Mouse (Mus musculus): ENCODE measurements at regions not wholly inside any gene's neighbourhood (a gene's known extent, or its start where the extent isn't known, plus 50 kb on each side); places are given as distances from the start of the nearest gene placed in this dataset.

GRCm38 (mm10) chr6:101078294-101078693 is 244.9 kb downstream of the Ppp4r2 start:
- Histone ChIP-seq H3K9ac (replicated peaks) (no peak overlapping the region), H3K36me3 (replicated peaks; ENCODE audit: insufficient read depth, low read length) (no peaks in the 10 kb centered on the region), H3K4me3 (ENCODE audit: low read depth, low read length) (no peak overlapping the region), H3K4me1 (ENCODE audit: insufficient read depth) (no peaks in the 10 kb centered on the region), H3K27ac (ENCODE audit: low read depth) (no peak overlapping the region), H3K27me3 (ENCODE audit: insufficient read depth, low read length) (no peaks in the 10 kb centered on the region), H3K4me2 (ENCODE audit: low read depth, low read length) (no peak overlapping the region), H3K9me3 (ENCODE audit: low read length) (no peaks in the 10 kb centered on the region)
- WGBS (ENCODE audit: insufficient replicate concordance) = 81% methylated on average over 5 of the region's 5 CpGs
- DNase-seq (no peak), ATAC-seq (no peak)
- TF ChIP-seq EP300 (IDR thresholded peaks at IDR 0.05; ENCODE audit: low read depth) = no peak
- TF ChIP-seq CTCF (IDR thresholded peaks at IDR 0.05; ENCODE audit: low read depth) = no peak

DNA sequence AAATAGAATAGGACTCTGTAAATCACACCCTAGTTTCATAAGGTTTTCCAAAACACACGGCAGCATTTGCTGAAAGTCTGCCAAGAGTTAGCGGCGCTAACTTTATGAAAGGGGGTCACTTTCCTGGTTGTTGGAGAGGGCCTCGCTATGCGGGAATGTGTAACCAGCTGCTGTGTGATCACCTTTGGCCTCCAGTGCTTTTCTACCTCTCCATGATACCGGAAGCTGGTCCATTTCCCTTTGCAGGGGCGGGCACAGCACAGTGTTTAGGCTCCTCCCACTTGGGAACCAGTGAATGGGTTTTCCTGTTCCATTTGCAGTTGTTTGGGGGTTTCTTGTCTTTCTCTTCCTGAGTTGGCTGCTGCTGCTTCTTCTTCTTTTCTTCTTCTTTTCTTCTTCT is 250.3 kb downstream of the Ppp4r2 start:
- no peak overlapping the region for H3K27ac ChIP-seq (ENCODE audit: low read depth)
- WGBS (ENCODE audit: insufficient replicate concordance) = 55% methylated on average over 7 of the region's 7 CpGs
- H3K9me3 ChIP-seq (ENCODE audit: low read length) = no peaks in the 10 kb centered on the region
- H3K4me2 ChIP-seq (ENCODE audit: low read depth, low read length) = no peak overlapping the region
- H3K4me1 ChIP-seq (ENCODE audit: insufficient read depth) = no peaks in the 10 kb centered on the region
- ATAC-seq = no peak
- no peaks in the 10 kb centered on the region for H3K27me3 ChIP-seq (ENCODE audit: insufficient read depth, low read length)
- H3K4me3 ChIP-seq (ENCODE audit: low read depth, low read length) = no peak overlapping the region
- no peak for TF ChIP-seq EP300 (IDR thresholded peaks at IDR 0.05; ENCODE audit: low read depth)
- TF ChIP-seq CTCF (IDR thresholded peaks at IDR 0.05; ENCODE audit: low read depth) = no peak
- H3K9ac ChIP-seq (replicated peaks) = no peak overlapping the region
- no peak for DNase-seq
- H3K36me3 ChIP-seq (replicated peaks; ENCODE audit: insufficient read depth, low read length) = no peaks in the 10 kb centered on the region

GRCm38 (mm10) chr6:101092179-101092578 is 258.8 kb downstream of the Ppp4r2 start:
- H3K9me3 ChIP-seq (ENCODE audit: low read length) = no peaks in the 10 kb centered on the region
- no peak overlapping the region for H3K4me3 ChIP-seq (ENCODE audit: low read depth, low read length)
- ATAC-seq (no peak), DNase-seq (no peak)
- H3K27me3 ChIP-seq (ENCODE audit: insufficient read depth, low read length) = no peaks in the 10 kb centered on the region
- no peak overlapping the region for H3K4me2 ChIP-seq (ENCODE audit: low read depth, low read length)
- TF ChIP-seq EP300 (IDR thresholded peaks at IDR 0.05; ENCODE audit: low read depth) = no peak
- TF ChIP-seq CTCF (IDR thresholded peaks at IDR 0.05; ENCODE audit: low read depth) = no peak
- no peaks in the 10 kb centered on the region for H3K36me3 ChIP-seq (replicated peaks; ENCODE audit: insufficient read depth, low read length)
- 36% methylated on average over 10 of the region's 10 CpGs for WGBS (ENCODE audit: insufficient replicate concordance)
- H3K9ac ChIP-seq (replicated peaks) = no peak overlapping the region
- H3K4me1 ChIP-seq (ENCODE audit: insufficient read depth) = no peaks in the 10 kb centered on the region
- H3K27ac ChIP-seq (ENCODE audit: low read depth) = no peak overlapping the region
